Mouse (Mus musculus): ENCODE measurements at regions not wholly inside any gene's neighbourhood (a gene's known extent, or its start where the extent isn't known, plus 50 kb on each side); places are given as distances from the start of the nearest gene placed in this dataset.

- DNase-seq (ENCODE audit: low spot score) (no peak), ATAC-seq (replicated peaks; ENCODE audit: low FRiP score, low read depth) (no peak)
- Histone ChIP-seq H3K27me3 (ENCODE audit: insufficient read depth, low read length) (no peaks in the 10 kb centered on the region), H3K9ac (ENCODE audit: low read depth, low read length) (no peak overlapping the region), H3K27ac (no peak overlapping the region), H3K4me2 (ENCODE audit: low read length) (peak overlapping the region; percentile 89), H3K36me3 (ENCODE audit: insufficient read depth, low read length) (no peaks in the 10 kb centered on the region), H3K9me3 (replicated peaks; ENCODE audit: low read length) (no peaks in the 10 kb centered on the region), H3K4me1 (replicated peaks; ENCODE audit: insufficient read depth, low read length) (no peaks in the 10 kb centered on the region; the same call in 1 of the 2 replicates), H3K4me3 (replicated peaks; ENCODE audit: low read depth, low read length) (peak overlapping the region; percentile 31)
- 9% methylated on average over 9 of the region's 9 CpGs for WGBS
- TF ChIP-seq CTCF (IDR thresholded peaks at IDR 0.05; ENCODE audit: low read depth): no peak
These were observed 56.1 kb downstream of the Foxi3 start for GRCm38 (mm10) chr6:71012436-71012822.

GRCm38 (mm10) chr6:71012823-71013461 lies 56.6 kb downstream of the Foxi3 start:
- Histone ChIP-seq H3K9ac (ENCODE audit: low read depth, low read length) (peak overlapping the region; percentile 33; the same call in 1 of the 2 replicates), H3K27ac (no peak overlapping the region), H3K4me2 (ENCODE audit: low read length) (peak overlapping the region; percentile 89), H3K27me3 (ENCODE audit: insufficient read depth, low read length) (no peaks in the 10 kb centered on the region), H3K4me1 (replicated peaks; ENCODE audit: insufficient read depth, low read length) (no peaks in the 10 kb centered on the region; the same call in 1 of the 2 replicates), H3K4me3 (replicated peaks; ENCODE audit: low read depth, low read length) (peak overlapping the region; percentile 31), H3K9me3 (replicated peaks; ENCODE audit: low read length) (no peaks in the 10 kb centered on the region), H3K36me3 (ENCODE audit: insufficient read depth, low read length) (no peaks in the 10 kb centered on the region)
- DNase-seq (ENCODE audit: low spot score) (peak; percentile 84), ATAC-seq (replicated peaks; ENCODE audit: low FRiP score, low read depth) (peak; percentile 82)
- under 1% methylated on average over 38 of the region's 38 CpGs for WGBS
- TF ChIP-seq CTCF (IDR thresholded peaks at IDR 0.05; ENCODE audit: low read depth): peak; percentile 85

- 9% methylated on average over 1 of the region's 1 CpGs for WGBS
- TF ChIP-seq CTCF (IDR thresholded peaks at IDR 0.05; ENCODE audit: low read depth): peak; percentile 29; the same call in 1 of the 2 replicates
These were observed 60.1 kb downstream of the Foxi3 start for GRCm38 (mm10) chr6:71016388-71016787.

GRCm38 (mm10) chr6:71021353-71021752 lies 65.0 kb downstream of the Foxi3 start:
- Histone ChIP-seq H3K27me3 (ENCODE audit: insufficient read depth, low read length) (no peaks in the 10 kb centered on the region), H3K36me3 (ENCODE audit: insufficient read depth, low read length) (no peaks in the 10 kb centered on the region), H3K9me3 (replicated peaks; ENCODE audit: low read length) (no peaks in the 10 kb centered on the region), H3K9ac (ENCODE audit: low read depth, low read length) (no peak overlapping the region), H3K27ac (no peak overlapping the region), H3K4me2 (ENCODE audit: low read length) (no peak overlapping the region), H3K4me3 (replicated peaks; ENCODE audit: low read depth, low read length) (no peak overlapping the region), H3K4me1 (replicated peaks; ENCODE audit: insufficient read depth, low read length) (no peaks in the 10 kb centered on the region)
- 19% methylated on average over 9 of the region's 9 CpGs for WGBS
- DNase-seq (ENCODE audit: low spot score) (peak; percentile 37), ATAC-seq (replicated peaks; ENCODE audit: low FRiP score, low read depth) (no peak)
- TF ChIP-seq CTCF (IDR thresholded peaks at IDR 0.05; ENCODE audit: low read depth): no peak

More at GRCm38 (mm10) chr6:71016388-71016787, 60.1 kb downstream of the Foxi3 start:
- no peak overlapping the region for H3K27ac ChIP-seq
- ATAC-seq (replicated peaks; ENCODE audit: low FRiP score, low read depth) (no peak), DNase-seq (ENCODE audit: low spot score) (no peak)
- H3K4me1 ChIP-seq (replicated peaks; ENCODE audit: insufficient read depth, low read length): no peaks in the 10 kb centered on the region; the same call in 1 of the 2 replicates
- H3K9ac ChIP-seq (ENCODE audit: low read depth, low read length): no peak overlapping the region
- no peaks in the 10 kb centered on the region for H3K36me3 ChIP-seq (ENCODE audit: insufficient read depth, low read length)
- no peaks in the 10 kb centered on the region for H3K9me3 ChIP-seq (replicated peaks; ENCODE audit: low read length)
- no peak overlapping the region for H3K4me3 ChIP-seq (replicated peaks; ENCODE audit: low read depth, low read length)
- no peaks in the 10 kb centered on the region for H3K27me3 ChIP-seq (ENCODE audit: insufficient read depth, low read length)
- H3K4me2 ChIP-seq (ENCODE audit: low read length): no peak overlapping the region

- Histone ChIP-seq H3K4me2 (ENCODE audit: low read length) (no peak overlapping the region), H3K27ac (no peak overlapping the region), H3K36me3 (ENCODE audit: insufficient read depth, low read length) (no peaks in the 10 kb centered on the region), H3K9me3 (replicated peaks; ENCODE audit: low read length) (no peaks in the 10 kb centered on the region), H3K4me1 (replicated peaks; ENCODE audit: insufficient read depth, low read length) (no peaks in the 10 kb centered on the region), H3K4me3 (replicated peaks; ENCODE audit: low read depth, low read length) (no peak overlapping the region), H3K9ac (ENCODE audit: low read depth, low read length) (no peak overlapping the region), H3K27me3 (ENCODE audit: insufficient read depth, low read length) (no peaks in the 10 kb centered on the region)
- no peak for DNase-seq (ENCODE audit: low spot score)
- WGBS: 88% methylated on average over 4 of the region's 4 CpGs
- no peak for ATAC-seq (replicated peaks; ENCODE audit: low FRiP score, low read depth)
- no peak for TF ChIP-seq CTCF (IDR thresholded peaks at IDR 0.05; ENCODE audit: low read depth)
These were observed 69.1 kb downstream of the Foxi3 start for GRCm38 (mm10) chr6:71025472-71025871.

GRCm38 (mm10) chr6:71029663-71030062 lies 73.3 kb downstream of the Foxi3 start:
- ATAC-seq (replicated peaks; ENCODE audit: low FRiP score, low read depth) (no peak), DNase-seq (ENCODE audit: low spot score) (no peak)
- no peaks in the 10 kb centered on the region for H3K27me3 ChIP-seq (ENCODE audit: insufficient read depth, low read length)
- no peak overlapping the region for H3K4me2 ChIP-seq (ENCODE audit: low read length)
- H3K36me3 ChIP-seq (ENCODE audit: insufficient read depth, low read length): no peaks in the 10 kb centered on the region
- no peaks in the 10 kb centered on the region for H3K9me3 ChIP-seq (replicated peaks; ENCODE audit: low read length)
- no peak overlapping the region for H3K4me3 ChIP-seq (replicated peaks; ENCODE audit: low read depth, low read length)
- H3K9ac ChIP-seq (ENCODE audit: low read depth, low read length): no peak overlapping the region
- no peaks in the 10 kb centered on the region for H3K4me1 ChIP-seq (replicated peaks; ENCODE audit: insufficient read depth, low read length)
- 83% methylated on average over 6 of the region's 6 CpGs for WGBS
- H3K27ac ChIP-seq: no peak overlapping the region
- TF ChIP-seq CTCF (IDR thresholded peaks at IDR 0.05; ENCODE audit: low read depth): no peak
